Mouse (Mus musculus): ENCODE measurements around the gene Magi1.

The Magi1 gene

GRCm38 (mm10) chr6:94222253-94222652 is 61.5 kb downstream of the Magi1 start:
- in situ Hi-C loops (cut with MboI; ENCODE audit: low pct_unique_long_range_greater_than_20kb in 1 of 2, low sequenced_read_pairs in 2 of 2, unreplicated experiment in 1 of 2) = no loop called here

GRCm38 (mm10) chr6:94221750-94222149 is 62.0 kb downstream of the Magi1 start:
- in situ Hi-C loops (cut with MboI; ENCODE audit: low pct_unique_long_range_greater_than_20kb in 1 of 2, low sequenced_read_pairs in 2 of 2, unreplicated experiment in 1 of 2) = no loop called here

- in situ Hi-C loops (cut with MboI; ENCODE audit: low pct_unique_long_range_greater_than_20kb in 1 of 2, low sequenced_read_pairs in 2 of 2, unreplicated experiment in 1 of 2) = no loop called here
Measured at GRCm38 (mm10) chr6:94218076-94218475, 65.6 kb downstream of the Magi1 start.

GRCm38 (mm10) chr6:94215834-94216233 is 67.9 kb downstream of the Magi1 start:
- in situ Hi-C loops (cut with MboI; ENCODE audit: low pct_unique_long_range_greater_than_20kb in 1 of 2, low sequenced_read_pairs in 2 of 2, unreplicated experiment in 1 of 2) = no loop called here

- in situ Hi-C loops (cut with MboI; ENCODE audit: low pct_unique_long_range_greater_than_20kb in 1 of 2, low sequenced_read_pairs in 2 of 2, unreplicated experiment in 1 of 2) = no loop called here
Measured at GRCm38 (mm10) chr6:94214895-94215538, 68.7 kb downstream of the Magi1 start.

GRCm38 (mm10) chr6:94205926-94206325 is 77.8 kb downstream of the Magi1 start:
- in situ Hi-C loops (cut with MboI; ENCODE audit: low pct_unique_long_range_greater_than_20kb in 1 of 2, low sequenced_read_pairs in 2 of 2, unreplicated experiment in 1 of 2) = no loop called here

GRCm38 (mm10) chr6:94203642-94204145 is 80.0 kb downstream of the Magi1 start:
- in situ Hi-C loops (cut with MboI; ENCODE audit: low pct_unique_long_range_greater_than_20kb in 1 of 2, low sequenced_read_pairs in 2 of 2, unreplicated experiment in 1 of 2) = no loop called here

- in situ Hi-C loops (cut with MboI; ENCODE audit: low pct_unique_long_range_greater_than_20kb in 1 of 2, low sequenced_read_pairs in 2 of 2, unreplicated experiment in 1 of 2) = no loop called here
Measured at GRCm38 (mm10) chr6:94201940-94202339, 81.8 kb downstream of the Magi1 start.

- in situ Hi-C loops (cut with MboI; ENCODE audit: low pct_unique_long_range_greater_than_20kb in 1 of 2, low sequenced_read_pairs in 2 of 2, unreplicated experiment in 1 of 2) = no loop called here
Measured at GRCm38 (mm10) chr6:94200910-94201309, 82.8 kb downstream of the Magi1 start.

- in situ Hi-C loops (cut with MboI; ENCODE audit: low pct_unique_long_range_greater_than_20kb in 1 of 2, low sequenced_read_pairs in 2 of 2, unreplicated experiment in 1 of 2) = no loop called here
Measured at GRCm38 (mm10) chr6:94199696-94200095, 84.0 kb downstream of the Magi1 start.

GRCm38 (mm10) chr6:94197831-94198230 is 85.9 kb downstream of the Magi1 start:
- in situ Hi-C loops (cut with MboI; ENCODE audit: low pct_unique_long_range_greater_than_20kb in 1 of 2, low sequenced_read_pairs in 2 of 2, unreplicated experiment in 1 of 2) = no loop called here

GRCm38 (mm10) chr6:94195303-94195911 is 88.3 kb downstream of the Magi1 start:
- in situ Hi-C loops (cut with MboI; ENCODE audit: low pct_unique_long_range_greater_than_20kb in 1 of 2, low sequenced_read_pairs in 2 of 2, unreplicated experiment in 1 of 2) = no loop called here

- in situ Hi-C loops (cut with MboI; ENCODE audit: low pct_unique_long_range_greater_than_20kb in 1 of 2, low sequenced_read_pairs in 2 of 2, unreplicated experiment in 1 of 2) = no loop called here
Measured at GRCm38 (mm10) chr6:94190830-94191229, 92.9 kb downstream of the Magi1 start.

GRCm38 (mm10) chr6:94189379-94189778 is 94.3 kb downstream of the Magi1 start:
- in situ Hi-C loops (cut with MboI; ENCODE audit: low pct_unique_long_range_greater_than_20kb in 1 of 2, low sequenced_read_pairs in 2 of 2, unreplicated experiment in 1 of 2) = no loop called here

- in situ Hi-C loops (cut with MboI; ENCODE audit: low pct_unique_long_range_greater_than_20kb in 1 of 2, low sequenced_read_pairs in 2 of 2, unreplicated experiment in 1 of 2) = no loop called here
Measured at GRCm38 (mm10) chr6:94186628-94187319, 96.9 kb downstream of the Magi1 start.

- in situ Hi-C loops (cut with MboI; ENCODE audit: low pct_unique_long_range_greater_than_20kb in 1 of 2, low sequenced_read_pairs in 2 of 2, unreplicated experiment in 1 of 2) = no loop called here
Measured at GRCm38 (mm10) chr6:94184268-94184667, 99.4 kb downstream of the Magi1 start.

GRCm38 (mm10) chr6:94183354-94183851 is 100.3 kb downstream of the Magi1 start:
- in situ Hi-C loops (cut with MboI; ENCODE audit: low pct_unique_long_range_greater_than_20kb in 1 of 2, low sequenced_read_pairs in 2 of 2, unreplicated experiment in 1 of 2) = no loop called here

GRCm38 (mm10) chr6:94181673-94182255 is 102.0 kb downstream of the Magi1 start:
- in situ Hi-C loops (cut with MboI; ENCODE audit: low pct_unique_long_range_greater_than_20kb in 1 of 2, low sequenced_read_pairs in 2 of 2, unreplicated experiment in 1 of 2) = no loop called here

Measured in mouse embryonic stem cell (cell line).